Mouse (Mus musculus) neural tube, embryonic 11.5 days (tissue): Measurements from ENCODE around the gene Plxdc1. TPM values are rescaled to one million over a fixed set of nuclear protein-coding genes. Genes with fewer than 3 reads are reported as not detected.
"Not testable (repeated sequence)": the region's sequence is repeated elsewhere in the genome, so short reads cannot be mapped to it uniquely, and the experiment has no call there.

ENCODE experiments used
- ATAC-seq: fragments of 200-750 bp; cut with Nextera tagmentation; 2 replicates; pipeline ENCODE4 v1.8.0; 2017; ENCODE audit warnings: moderate number of reproducible peaks, mild to moderate bottlenecking, moderate TSS enrichment, moderate library complexity; ENCODE audit not compliant: insufficient read depth, low FRiP score, low TSS enrichment
- DNase-seq: peaks from one replicate; pipeline ENCODE4 v3.0.0-alpha.2; 2015; ENCODE audit warnings: low spot score
- H3K27ac ChIP-seq: fragments of 300-500 bp; sonication (generic); 2 replicates; pipeline ENCODE4 v1.5.1; 2014; ENCODE audit warnings: low read depth, mild to moderate bottlenecking, low read length
- H3K27me3 ChIP-seq: fragments of 300-500 bp; sonication (generic); 2 replicates; pipeline ENCODE4 v1.6.1; 2014; ENCODE audit warnings: mild to moderate bottlenecking, low read length, mixed read lengths; ENCODE audit not compliant: control insufficient read depth, insufficient read depth
- H3K36me3 ChIP-seq: fragments of 300-500 bp; sonication (generic); 2 replicates; pipeline ENCODE4 v1.6.1; 2014; ENCODE audit warnings: mild to moderate bottlenecking, low read length, moderate library complexity, mixed read lengths; ENCODE audit not compliant: control insufficient read depth, insufficient read depth
- H3K4me1 ChIP-seq: fragments of 300-500 bp; sonication (generic); 2 replicates; pipeline ENCODE4 v1.6.1; 2014; ENCODE audit warnings: low read length, mixed read lengths; ENCODE audit not compliant: control insufficient read depth, insufficient read depth
- H3K4me2 ChIP-seq: fragments of 300-500 bp; sonication (generic); 2 replicates; pipeline ENCODE4 v1.6.1; 2014; ENCODE audit warnings: low read depth, mild to moderate bottlenecking, moderate library complexity
- H3K4me3 ChIP-seq: fragments of 300-500 bp; sonication (generic); 2 replicates; pipeline ENCODE4 v1.5.1; 2014; ENCODE audit warnings: low read depth, low read length
- H3K9ac ChIP-seq: fragments of 300-500 bp; sonication (generic); 2 replicates; pipeline ENCODE4 v1.6.1; 2014; ENCODE audit warnings: mild to moderate bottlenecking, low read length
- H3K9me3 ChIP-seq: fragments of 300-500 bp; sonication (generic); 2 replicates; pipeline ENCODE4 v1.6.1; 2016; ENCODE audit warnings: low read length; ENCODE audit not compliant: control insufficient read depth
- WGBS: fragments of 180-500 bp; shearing (Covaris S2); extraction: QIAGEN DNeasy Blood & Tissue Kit; methylation state at CpG from one replicate; pipeline ENCODE4 v1.1.7; 2014; 5-methylcytosine and 5-hydroxymethylcytosine counted together
- polyA plus RNA-seq: library from polyadenylated mRNA; unstranded; fragments of >200 nt; fragmentation: Nextera tagmentation; extraction: Ambion mirVana; gene quantifications from 2 replicates; pipeline ENCODE4 v1.2.1, GENCODE M21; 2014

Plxdc1 gene
- polyA plus RNA-seq, 1 experiment from 2014 or later = not detected

- Histone ChIP-seq H3K9ac (no peak overlapping the region), H3K4me1 (peaks cover 4% of the 10 kb centered on the region; the same call in 1 of the 2 replicates), H3K4me2 (no peak overlapping the region), H3K27ac (no peak overlapping the region), H3K4me3 (no peak overlapping the region), H3K27me3 (no peaks in the 10 kb centered on the region), H3K36me3 (no peaks in the 10 kb centered on the region), H3K9me3 (no peaks in the 10 kb centered on the region)
- WGBS = 92% methylated on average over 1 of the region's 1 CpGs
- ATAC-seq (no peak), DNase-seq (no peak)
These were observed 33.8 kb downstream of the Plxdc1 start for GRCm38 (mm10) chr11:97952367-97953006.

GRCm38 (mm10) chr11:97949703-97950475 lies 36.4 kb downstream of the Plxdc1 start:
- Histone ChIP-seq H3K4me2 (no peak overlapping the region; the same call in 1 of the 2 replicates), H3K4me1 (peaks cover 4% of the 10 kb centered on the region; the same call in 1 of the 2 replicates), H3K9ac (no peak overlapping the region), H3K36me3 (no peaks in the 10 kb centered on the region), H3K4me3 (no peak overlapping the region), H3K9me3 (no peaks in the 10 kb centered on the region), H3K27ac (peak overlapping the region; percentile 39), H3K27me3 (no peaks in the 10 kb centered on the region)
- DNase-seq (peak; percentile 76), ATAC-seq (peak; percentile 68; the same call in 1 of the 2 replicates)
- WGBS = 53% methylated on average over 20 of the region's 20 CpGs

DNA sequence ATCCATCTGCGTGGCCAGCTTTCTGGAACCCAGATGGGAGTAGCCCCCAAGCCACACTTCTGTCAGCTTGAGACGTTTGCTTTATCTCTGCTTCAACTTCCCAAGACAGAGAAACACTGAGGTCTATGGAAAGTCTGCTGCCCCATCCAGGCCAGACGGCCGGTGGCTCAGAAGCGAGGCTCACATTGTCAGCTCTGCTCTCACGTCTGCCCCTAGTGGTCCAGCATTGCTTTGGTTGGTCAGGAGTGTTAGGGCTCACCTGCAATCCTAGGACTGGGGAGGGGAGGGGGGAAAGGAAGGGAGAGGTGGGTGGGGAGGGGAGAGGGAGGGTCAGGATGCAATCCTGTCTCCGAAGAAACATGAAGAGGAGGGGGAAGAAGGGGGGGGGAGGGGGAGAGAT lies 38.8 kb downstream of the Plxdc1 start:
- 14% methylated on average over 7 of the region's 7 CpGs for WGBS
- Histone ChIP-seq H3K4me2 (no peak overlapping the region), H3K4me3 (no peak overlapping the region), H3K36me3 (no peaks in the 10 kb centered on the region), H3K9me3 (no peaks in the 10 kb centered on the region), H3K4me1 (peaks cover 4% of the 10 kb centered on the region; the same call in 1 of the 2 replicates), H3K9ac (no peak overlapping the region), H3K27ac (no peak overlapping the region), H3K27me3 (no peaks in the 10 kb centered on the region)
- DNase-seq (peak; percentile 63), ATAC-seq (no peak)

GRCm38 (mm10) chr11:97945738-97946289 lies 40.4 kb downstream of the Plxdc1 start:
- not testable (repeated sequence) for ATAC-seq, DNase-seq, H3K9ac ChIP-seq, H3K27me3 ChIP-seq, H3K4me3 ChIP-seq, H3K9me3 ChIP-seq, H3K4me2 ChIP-seq, H3K4me1 ChIP-seq, H3K27ac ChIP-seq, H3K36me3 ChIP-seq
- 91% methylated on average over 7 of the region's 7 CpGs for WGBS

DNA sequence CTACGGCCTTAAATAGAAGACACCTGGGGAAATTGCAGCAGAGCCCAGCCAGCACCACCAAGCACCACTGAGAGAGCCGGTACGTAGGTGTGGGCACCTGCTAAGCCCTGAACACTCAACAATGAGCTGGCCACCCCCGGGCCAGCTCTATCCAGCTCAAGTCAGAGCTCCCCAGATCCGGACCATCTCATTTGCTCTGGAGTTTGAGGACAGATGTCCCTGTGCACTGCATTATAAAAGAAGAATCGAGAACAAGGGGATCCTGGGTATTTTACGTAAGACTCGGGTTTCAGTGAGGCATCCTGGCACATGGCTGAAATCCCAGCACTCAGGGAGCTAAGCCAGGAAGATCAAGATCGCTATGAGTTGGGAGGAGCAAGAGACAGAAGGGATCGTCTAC lies 41.2 kb downstream of the Plxdc1 start:
- ATAC-seq (no peak), DNase-seq (no peak)
- H3K9ac ChIP-seq = no peak overlapping the region
- H3K4me2 ChIP-seq = no peak overlapping the region
- 89% methylated on average over 10 of the region's 10 CpGs for WGBS
- no peak overlapping the region for H3K27ac ChIP-seq
- no peak overlapping the region for H3K4me3 ChIP-seq
- H3K27me3 ChIP-seq = no peaks in the 10 kb centered on the region
- no peaks in the 10 kb centered on the region for H3K4me1 ChIP-seq
- no peaks in the 10 kb centered on the region for H3K9me3 ChIP-seq
- no peaks in the 10 kb centered on the region for H3K36me3 ChIP-seq

DNA sequence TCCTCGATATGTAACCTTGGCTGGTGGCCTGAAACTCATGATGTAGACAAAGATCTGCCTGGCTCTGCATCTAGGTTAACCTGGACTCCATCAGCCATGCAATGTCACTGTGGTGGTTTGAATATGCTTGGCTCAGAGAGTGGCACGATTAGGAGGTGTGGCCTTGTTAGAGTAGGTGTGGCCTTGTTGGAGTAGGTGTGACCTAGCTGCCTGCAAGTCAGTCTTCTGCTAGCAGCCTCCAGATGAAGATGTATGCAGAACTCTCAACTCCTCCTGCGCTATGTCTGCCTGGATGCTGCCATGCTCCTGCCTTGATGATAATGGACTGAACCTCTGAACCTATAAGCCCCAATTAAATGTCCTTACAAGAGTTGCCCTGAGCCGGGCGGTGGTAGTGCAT lies 43.0 kb downstream of the Plxdc1 start:
- DNase-seq = no peak
- Histone ChIP-seq H3K36me3 (no peaks in the 10 kb centered on the region), H3K27me3 (no peaks in the 10 kb centered on the region), H3K4me3 (no peak overlapping the region), H3K27ac (no peak overlapping the region), H3K4me1 (no peaks in the 10 kb centered on the region), H3K4me2 (no peak overlapping the region), H3K9ac (no peak overlapping the region), H3K9me3 (no peaks in the 10 kb centered on the region)
- ATAC-seq = no peak
- 82% methylated on average over 5 of the region's 5 CpGs for WGBS

DNA sequence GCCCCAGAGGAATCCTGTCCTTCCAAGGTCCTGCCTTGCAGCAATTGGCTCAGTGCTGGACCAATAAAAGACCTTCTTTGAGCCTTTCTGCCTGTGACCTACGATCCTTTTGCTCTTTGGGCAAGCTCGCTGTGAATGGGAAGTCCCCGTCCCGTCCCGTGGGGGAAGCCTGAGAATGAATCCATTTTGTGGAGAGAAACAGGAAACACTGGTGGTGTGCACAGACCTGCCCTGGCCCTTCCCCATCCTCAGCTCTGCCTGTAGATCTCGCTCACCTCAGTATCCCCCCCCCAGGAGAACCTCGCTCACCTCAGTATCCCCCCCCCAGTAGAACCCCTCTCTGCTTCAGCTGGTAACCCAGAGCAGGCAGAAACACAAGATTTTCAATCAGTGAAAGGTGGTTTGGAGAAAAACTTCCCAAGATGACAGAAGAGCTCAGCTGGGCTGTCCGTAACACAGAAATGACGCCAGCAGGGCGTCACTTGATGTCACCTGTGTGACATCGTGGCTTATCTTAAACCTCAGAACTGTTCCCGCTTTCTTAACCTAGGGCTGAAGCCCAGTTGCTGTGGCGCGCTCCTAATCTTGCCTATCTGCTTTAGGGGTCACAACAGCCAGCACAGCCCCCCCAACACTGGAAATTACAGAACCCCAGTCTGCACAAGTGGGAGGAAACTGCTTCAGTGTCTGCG lies 43.7 kb downstream of the Plxdc1 start:
- no peak overlapping the region for H3K27ac ChIP-seq
- H3K4me2 ChIP-seq = no peak overlapping the region
- WGBS = 88% methylated on average over 15 of the region's 15 CpGs
- no peak overlapping the region for H3K4me3 ChIP-seq
- no peaks in the 10 kb centered on the region for H3K4me1 ChIP-seq
- no peaks in the 10 kb centered on the region for H3K36me3 ChIP-seq
- no peak for DNase-seq
- no peak for ATAC-seq
- H3K9ac ChIP-seq = no peak overlapping the region
- H3K27me3 ChIP-seq = no peaks in the 10 kb centered on the region
- no peaks in the 10 kb centered on the region for H3K9me3 ChIP-seq

GRCm38 (mm10) chr11:97937469-97938105 lies 48.7 kb downstream of the Plxdc1 start:
- Histone ChIP-seq H3K9me3 (no peaks in the 10 kb centered on the region), H3K27me3 (no peaks in the 10 kb centered on the region), H3K4me1 (no peaks in the 10 kb centered on the region), H3K9ac (no peak overlapping the region), H3K27ac (no peak overlapping the region), H3K36me3 (no peaks in the 10 kb centered on the region), H3K4me2 (no peak overlapping the region), H3K4me3 (no peak overlapping the region)
- 69% methylated on average over 2 of the region's 2 CpGs for WGBS
- DNase-seq = no peak
- no peak for ATAC-seq
